Mouse (Mus musculus): Measurements from ENCODE around the gene Rcan1.
"Not testable (repeated sequence)": the region's sequence is repeated elsewhere in the genome, so short reads cannot be mapped to it uniquely, and the experiment has no call there.

The Rcan1 gene

DNA sequence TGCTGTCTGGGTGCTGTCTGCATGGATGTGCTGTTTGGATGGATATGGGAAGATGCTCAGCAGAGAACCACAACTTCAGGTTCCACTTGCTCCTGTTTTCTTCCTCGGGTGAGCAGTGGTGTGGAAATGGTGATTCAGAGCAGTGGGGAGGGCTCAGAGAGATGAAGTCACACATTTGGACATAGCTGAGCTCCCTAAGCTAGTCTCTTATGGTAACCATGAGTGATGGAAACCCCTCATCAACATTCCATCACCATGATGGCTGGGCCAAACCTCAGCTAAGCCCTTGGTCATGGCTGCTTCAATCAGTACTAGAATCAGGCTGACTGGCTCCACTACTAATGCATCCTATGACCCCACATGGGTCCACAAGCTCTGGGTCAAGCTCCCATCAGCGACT, 30.9 kb downstream of the Rcan1 start:
- no peak for DNase-seq (ENCODE audit: low read depth in 1 of 2, low spot score in 2 of 2)

- no peak for DNase-seq (ENCODE audit: low read depth in 1 of 2, low spot score in 2 of 2)
Measured at GRCm38 (mm10) chr16:92435431-92435985, 35.2 kb downstream of the Rcan1 start.

- DNase-seq (ENCODE audit: low read depth in 1 of 2, low spot score in 2 of 2) = no peak
Measured at GRCm38 (mm10) chr16:92433176-92433575, 37.5 kb downstream of the Rcan1 start.

DNA sequence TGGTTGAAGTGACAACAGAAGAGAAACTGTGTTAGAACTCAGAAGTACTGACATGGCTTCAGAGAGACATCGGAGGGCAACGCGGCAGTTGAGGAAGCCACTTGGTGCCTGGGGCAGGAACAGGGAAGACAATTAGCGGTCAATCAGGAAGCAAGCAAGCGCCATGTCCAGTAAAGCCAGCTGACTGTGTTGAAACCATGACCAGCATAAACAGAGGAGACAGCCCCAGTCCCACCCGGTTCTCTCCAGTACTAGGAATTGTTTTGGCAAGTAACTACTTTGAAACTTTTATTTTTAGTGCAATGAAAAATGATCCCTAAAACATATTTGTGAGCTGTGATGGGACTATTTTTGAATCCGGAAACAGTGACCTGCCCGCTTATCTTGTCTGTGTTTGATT, 39.9 kb downstream of the Rcan1 start:
- DNase-seq (ENCODE audit: low read depth in 1 of 2, low spot score in 2 of 2) = no peak

- no peak for DNase-seq (ENCODE audit: low read depth in 1 of 2, low spot score in 2 of 2)
Measured at GRCm38 (mm10) chr16:92428197-92428950, 42.3 kb downstream of the Rcan1 start.

DNA sequence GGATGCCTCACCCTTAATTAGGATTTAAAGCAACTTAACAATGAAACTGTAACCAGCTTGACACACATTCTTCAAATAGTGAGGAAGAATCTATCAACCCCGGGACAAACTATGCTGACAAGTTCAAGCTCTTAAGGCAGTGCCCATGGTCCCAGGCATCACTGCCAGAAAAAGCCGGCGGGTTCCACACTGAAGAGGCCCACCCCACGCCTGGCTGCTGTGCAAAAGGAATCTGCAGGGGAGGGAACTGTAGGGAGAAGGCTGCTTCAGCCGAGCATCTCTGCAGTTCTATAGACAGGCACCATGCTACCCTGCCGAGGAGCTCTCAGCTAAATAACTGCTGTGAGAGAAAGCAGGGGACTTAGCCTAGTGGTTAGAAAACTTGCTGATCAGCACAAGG, 44.0 kb downstream of the Rcan1 start:
- no peak for DNase-seq (ENCODE audit: low read depth in 1 of 2, low spot score in 2 of 2)

- DNase-seq (ENCODE audit: low read depth in 1 of 2, low spot score in 2 of 2) = no peak
Measured at GRCm38 (mm10) chr16:92425875-92426274, 44.8 kb downstream of the Rcan1 start.

DNA sequence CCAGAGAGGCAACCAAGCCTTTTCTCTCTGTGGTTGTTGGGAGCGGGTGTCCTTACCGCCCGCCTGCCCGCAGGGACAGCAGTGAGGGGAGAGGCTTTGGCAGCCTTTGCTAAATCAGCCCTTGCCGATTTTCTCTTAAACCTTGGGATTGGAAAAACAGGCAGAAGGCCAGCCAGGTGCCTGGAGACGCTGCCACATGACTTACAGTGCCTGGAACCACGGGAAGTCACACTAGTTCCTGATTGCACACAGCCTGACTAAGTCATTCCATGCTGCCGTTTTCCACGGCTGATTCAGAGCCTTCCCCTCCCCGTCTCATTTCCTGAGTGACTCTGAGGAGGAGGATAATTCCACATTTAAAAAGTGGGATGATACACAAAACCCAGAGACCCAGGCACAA, 47.3 kb downstream of the Rcan1 start:
- DNase-seq (ENCODE audit: low read depth in 1 of 2, low spot score in 2 of 2) = no peak

DNA sequence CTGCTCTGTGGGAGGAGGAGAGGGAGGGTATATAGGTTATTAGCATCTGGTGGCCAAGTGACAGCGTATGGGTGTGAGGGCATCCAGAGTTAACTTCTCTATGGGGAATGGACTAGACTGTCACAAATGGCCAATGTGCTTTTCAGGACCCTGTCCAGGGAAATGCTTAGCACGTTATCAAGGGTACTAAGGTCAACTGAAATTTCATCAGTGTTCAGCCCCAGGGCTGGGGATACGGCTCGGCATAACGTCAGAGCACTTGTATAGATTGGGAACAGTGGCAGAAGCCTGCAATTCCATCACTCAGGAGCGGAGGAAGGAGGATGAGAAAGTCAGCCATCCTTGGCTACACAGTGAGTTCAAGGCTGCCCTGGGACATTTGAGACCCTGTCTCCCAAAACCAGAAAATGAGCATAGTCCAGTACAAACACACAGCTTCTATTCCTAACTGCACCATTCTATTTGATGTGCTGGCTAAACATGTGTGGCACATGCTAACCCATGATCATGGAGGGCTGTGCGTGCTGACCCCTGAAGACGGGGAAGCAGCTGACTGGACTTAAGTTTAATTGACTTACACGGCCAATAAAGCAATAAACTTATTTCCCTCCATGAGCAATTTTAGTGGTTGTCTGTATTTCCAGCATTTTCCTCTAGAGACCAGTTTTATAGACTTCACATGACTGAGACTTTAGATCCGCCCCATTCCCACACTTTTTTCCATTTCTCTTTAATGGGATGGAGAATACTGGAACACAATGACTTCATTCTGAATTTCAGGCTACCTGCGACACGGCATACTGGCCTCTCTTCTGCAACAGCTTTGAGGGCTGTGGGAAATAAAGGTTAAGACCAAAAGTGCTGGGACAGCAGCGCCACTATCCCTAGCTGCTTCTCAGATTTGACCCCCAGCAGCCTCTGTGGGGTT, 48.0 kb downstream of the Rcan1 start:
- DNase-seq (ENCODE audit: low read depth in 1 of 2, low spot score in 2 of 2) = no peak

DNA sequence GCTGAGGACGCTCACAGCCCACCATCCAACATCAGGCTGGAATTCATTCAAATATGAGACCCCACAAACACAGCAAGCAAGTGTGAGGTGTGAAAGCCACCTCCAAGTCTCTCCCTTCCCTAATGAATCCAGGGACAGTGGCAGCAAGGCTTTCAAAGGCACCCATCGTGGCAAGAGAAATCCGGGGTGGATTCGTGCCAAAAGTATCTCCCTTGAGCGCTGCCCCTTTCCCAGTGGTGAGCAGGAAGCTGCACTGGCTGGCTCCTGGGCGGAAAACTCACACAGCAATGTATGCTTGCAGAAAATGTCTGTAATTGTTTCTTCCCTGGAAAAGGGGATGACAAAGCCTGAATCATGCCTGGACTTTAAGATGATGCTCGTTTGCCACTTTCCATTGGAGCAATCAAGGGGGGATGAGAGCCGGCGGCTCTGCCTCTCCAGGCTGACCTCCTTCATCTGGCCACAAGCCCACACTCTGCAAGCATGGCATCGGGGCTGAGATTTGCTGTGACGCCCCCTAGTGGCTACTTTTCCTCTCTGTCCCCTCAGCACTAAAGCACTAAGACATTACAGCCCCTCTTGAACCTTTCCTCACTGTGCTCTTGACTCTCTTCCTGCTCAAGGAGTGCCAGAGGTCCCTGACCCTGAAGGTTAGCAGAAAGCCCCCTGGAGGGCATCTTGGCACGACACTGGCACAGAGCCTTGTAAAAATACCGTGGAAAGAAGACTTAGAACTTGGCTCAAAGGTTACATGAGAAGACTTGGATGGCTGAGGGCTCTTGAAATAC, 49.3 kb downstream of the Rcan1 start:
- no peak for DNase-seq (ENCODE audit: low read depth in 1 of 2, low spot score in 2 of 2)

DNA sequence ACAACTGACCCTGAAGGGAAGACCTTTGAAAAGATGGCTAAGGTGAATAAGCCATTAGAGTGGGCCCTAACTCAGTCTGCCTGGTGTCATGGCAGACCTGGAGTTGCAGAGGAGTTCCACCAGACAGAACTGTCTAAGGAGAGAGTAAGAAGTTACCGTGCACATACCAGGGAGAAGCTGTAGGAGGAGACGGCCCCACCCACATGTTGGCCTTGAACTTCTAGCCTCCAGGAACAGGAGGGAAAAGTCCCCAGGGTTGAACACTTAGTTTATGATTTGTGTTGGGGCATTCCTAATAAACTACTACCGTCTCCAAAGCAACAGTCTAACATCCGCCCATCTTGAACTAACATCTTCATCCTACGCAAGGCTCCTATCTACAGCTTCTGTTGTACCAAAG, 50.0 kb downstream of the Rcan1 start:
- DNase-seq (ENCODE audit: low read depth in 1 of 2, low spot score in 2 of 2) = no peak

DNA sequence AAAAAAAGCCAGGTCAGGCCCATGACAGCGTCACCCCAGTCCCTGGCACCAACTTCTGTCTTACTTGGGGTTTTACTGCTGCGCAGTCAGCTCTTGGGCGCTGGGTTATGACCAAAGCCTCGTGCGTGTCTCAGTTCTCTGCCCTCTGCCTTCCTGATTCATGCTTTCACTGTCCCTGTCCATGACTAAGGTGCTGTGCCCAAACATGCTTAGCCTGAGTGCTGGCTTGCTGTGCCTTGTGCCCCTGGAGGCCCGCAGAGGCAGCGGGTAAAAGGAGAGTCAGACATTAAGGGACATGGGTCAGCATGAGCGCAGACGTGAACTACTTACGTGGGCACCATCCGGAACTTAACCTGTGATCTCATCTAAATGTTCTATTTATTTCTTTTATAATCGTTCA, 51.6 kb downstream of the Rcan1 start:
- no peak for DNase-seq (ENCODE audit: low read depth in 1 of 2, low spot score in 2 of 2)

DNA sequence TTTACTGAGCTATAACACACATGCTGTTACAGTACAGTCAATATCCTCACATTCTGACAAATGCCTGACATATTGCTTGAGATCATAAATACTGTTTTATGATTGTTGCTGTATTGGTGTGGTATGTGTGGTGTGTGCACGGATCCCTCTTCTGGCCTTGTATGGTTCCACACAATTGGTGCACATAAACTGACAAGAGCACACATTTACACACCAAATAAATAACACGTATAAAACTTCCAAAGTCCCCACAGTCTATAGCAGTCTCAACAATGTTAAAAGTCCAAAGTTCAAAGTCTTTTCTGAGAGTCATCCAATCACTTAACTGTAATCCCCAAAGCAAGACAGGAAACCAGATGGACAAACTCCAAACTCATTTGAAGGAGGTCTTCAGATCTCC, 53.4 kb downstream of the Rcan1 start:
- no peak for DNase-seq (ENCODE audit: low read depth in 1 of 2, low spot score in 2 of 2)

GRCm38 (mm10) chr16:92415702-92416118, 55.0 kb downstream of the Rcan1 start:
- peak; percentile 28 to 31 for DNase-seq (ENCODE audit: low read depth in 1 of 2, low spot score in 2 of 2)

DNA sequence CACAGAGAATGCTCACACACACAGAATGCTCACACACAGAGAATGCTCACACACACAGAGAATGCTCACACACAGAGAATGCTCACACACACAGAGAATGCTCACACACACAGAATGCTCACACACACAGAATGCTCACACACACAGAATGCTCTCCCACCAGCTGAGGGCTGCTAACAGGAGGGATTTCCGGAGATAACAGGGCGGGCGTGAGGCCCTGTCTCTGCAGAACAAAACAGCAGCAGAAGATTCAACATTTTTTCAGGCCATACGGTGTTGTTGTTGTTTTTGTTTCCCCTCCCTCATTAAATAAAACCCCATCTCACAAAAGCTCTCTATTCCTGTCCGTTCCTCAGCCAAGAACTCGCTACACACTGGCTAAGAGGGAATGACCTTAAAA, 55.6 kb downstream of the Rcan1 start:
- DNase-seq (ENCODE audit: low read depth in 1 of 2, low spot score in 2 of 2) = not testable (repeated sequence)

GRCm38 (mm10) chr16:92412888-92413287, 57.8 kb downstream of the Rcan1 start:
- DNase-seq (ENCODE audit: low read depth in 1 of 2, low spot score in 2 of 2) = no peak

DNA sequence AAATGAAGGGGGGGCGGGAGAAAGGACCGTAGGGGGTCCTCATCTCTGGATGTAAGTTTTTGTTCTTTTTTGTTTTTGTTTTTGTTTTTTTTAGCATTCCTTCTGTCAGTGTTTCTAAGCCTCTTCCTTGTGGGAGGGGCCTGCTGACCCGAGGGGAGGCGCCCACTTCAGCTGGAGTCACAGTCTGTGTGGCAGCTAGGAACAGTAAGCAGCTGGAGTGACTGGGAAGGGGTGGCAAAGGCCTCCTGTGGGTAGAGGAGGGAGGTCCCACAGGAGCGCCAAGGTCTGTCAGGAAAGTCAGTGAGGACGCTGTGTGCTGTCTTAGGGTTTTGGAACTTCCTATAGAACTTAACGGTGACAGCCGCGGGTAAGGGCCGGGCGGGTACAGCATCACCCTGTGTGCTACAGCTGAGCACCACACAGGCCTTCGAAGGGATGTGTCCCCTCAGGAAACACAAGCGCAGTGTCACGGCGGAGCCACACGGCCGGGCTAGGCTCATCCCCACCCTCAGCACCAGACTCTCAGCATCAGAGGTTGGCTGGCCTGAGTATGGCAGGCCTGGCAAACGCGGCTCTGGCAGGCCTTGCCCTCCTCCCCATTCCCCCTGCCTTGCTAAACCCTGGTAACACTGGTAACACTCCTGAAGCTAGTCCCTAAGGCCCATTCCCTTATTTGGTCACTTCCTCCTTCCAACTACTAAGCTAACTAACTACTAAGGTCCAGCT, 58.5 kb downstream of the Rcan1 start:
- DNase-seq (ENCODE audit: low read depth in 1 of 2, low spot score in 2 of 2) = no peak

GRCm38 (mm10) chr16:92410344-92410743, 60.3 kb downstream of the Rcan1 start:
- DNase-seq (ENCODE audit: low read depth in 1 of 2, low spot score in 2 of 2) = no peak

- no peak for DNase-seq (ENCODE audit: low read depth in 1 of 2, low spot score in 2 of 2)
Measured at GRCm38 (mm10) chr16:92407883-92408282, 62.8 kb downstream of the Rcan1 start.

GRCm38 (mm10) chr16:92404141-92404540, 66.5 kb downstream of the Rcan1 start:
- no peak for DNase-seq (ENCODE audit: low read depth in 1 of 2, low spot score in 2 of 2)

DNA sequence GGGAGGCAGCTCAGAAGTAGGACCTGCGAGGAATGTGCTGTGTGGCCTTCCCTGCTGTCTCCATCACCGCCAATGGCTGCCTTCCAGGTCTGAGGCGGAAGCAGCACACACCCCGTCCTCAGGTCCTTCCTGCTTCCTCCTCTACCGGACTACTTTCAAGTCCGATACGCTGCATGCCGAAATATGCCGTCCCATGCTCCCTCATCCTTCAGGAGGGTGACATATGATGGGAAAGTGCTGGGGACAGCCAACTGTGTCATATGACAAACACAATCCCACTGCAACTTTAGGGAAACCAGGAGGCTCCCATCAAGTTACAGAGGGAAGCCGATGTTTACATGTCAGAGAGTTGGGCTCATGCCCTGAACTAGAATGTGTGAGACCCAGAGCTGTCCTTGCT, 67.6 kb downstream of the Rcan1 start:
- no peak for DNase-seq (ENCODE audit: low read depth in 1 of 2, low spot score in 2 of 2)

Data from monocyte, adult 2 months (primary cell).